Mouse (Mus musculus): ENCODE results near the gene Btbd35f13. TPM values are rescaled to one million over a fixed set of nuclear protein-coding genes. Genes with fewer than 3 reads are reported as not detected.
"Not testable (repeated sequence)": the region's sequence is repeated elsewhere in the genome, so short reads cannot be mapped to it uniquely, and the experiment has no call there.

Gene Btbd35f13
- total RNA-seq (2014; fragmentation: Nextera tagmentation) (not detected in 2 replicates), total RNA-seq (2017) (not detected in 2 replicates)

DNA sequence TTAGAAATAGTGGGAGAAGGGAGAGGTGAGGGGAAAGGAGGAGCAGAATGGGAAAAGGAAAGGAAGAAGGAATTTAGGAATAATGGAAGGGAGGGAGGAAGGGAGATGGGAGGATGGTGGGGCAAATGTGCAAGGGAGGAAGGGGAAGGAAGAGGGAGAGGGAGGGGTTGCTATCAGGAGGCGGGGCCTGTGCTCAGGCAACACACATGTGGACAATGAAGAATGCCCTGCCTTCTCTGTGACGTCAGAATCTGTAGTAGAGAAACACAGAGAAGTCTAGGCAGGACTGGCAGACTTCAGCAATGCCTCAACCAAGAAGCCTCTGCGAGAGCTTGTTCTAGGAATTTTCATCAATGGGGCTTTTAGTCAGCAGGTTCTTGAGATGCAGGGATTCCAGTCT lies at the start of gene Btbd35f13:
Gene Btbd35f13, plus strand, starts transcription at position 301 of the 400 bp plus-strand sequence.
- ATAC-seq (replicated peaks; ENCODE audit: poor library complexity, severe bottlenecking) = not testable (repeated sequence)

DNA sequence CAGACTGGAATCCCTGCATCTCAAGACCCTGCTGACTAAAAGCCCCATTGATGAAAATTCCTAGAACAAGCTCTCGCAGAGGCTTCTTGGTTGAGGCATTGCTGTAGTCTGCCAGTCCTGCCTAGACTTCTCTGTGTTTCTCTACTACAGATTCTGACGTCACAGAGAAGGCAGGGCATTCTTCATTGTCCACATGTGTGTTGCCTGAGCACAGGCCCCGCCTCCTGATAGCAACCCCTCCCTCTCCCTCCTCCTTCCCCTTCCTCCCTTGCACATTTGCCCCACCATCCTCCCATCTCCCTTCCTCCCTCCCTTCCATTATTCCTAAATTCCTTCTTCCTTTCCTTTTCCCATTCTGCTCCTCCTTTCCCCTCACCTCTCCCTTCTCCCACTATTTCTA lies 45.3 kb downstream of the Btbd35f13 start, which contains the start of gene Btbd35f14:
Gene Btbd35f14, minus strand, starts transcription at position 101 of the 400 bp plus-strand sequence.
- ATAC-seq (replicated peaks; ENCODE audit: poor library complexity, severe bottlenecking) = not testable (repeated sequence)

Other genes with a start within 250 kb of the Btbd35f13 start
- gene Btbd35f15, start 79.9 kb upstream of the Btbd35f13 start, total RNA-seq (2014; fragmentation: Nextera tagmentation) = not detected in 2 replicates
- gene Btbd35f15, start 79.9 kb upstream of the Btbd35f13 start, total RNA-seq (2017) = not detected in 2 replicates
- gene Btbd35f14, start 45.2 kb downstream of the Btbd35f13 start, total RNA-seq (2014; fragmentation: Nextera tagmentation) = not detected in 2 replicates
- gene Btbd35f14, start 45.2 kb downstream of the Btbd35f13 start, total RNA-seq (2017) = not detected in 2 replicates